Mouse (Mus musculus) liver, embryonic 14.5 days (tissue): ENCODE data around the gene Fyn.

Experiments
- CTCF ChIP-seq: IDR thresholded peaks from 2 replicates; pipeline ENCODE4 v1.5.1; 2016; ENCODE audit warnings: antibody characterized with exemption, low read depth, control low read depth
- EP300 ChIP-seq: IDR thresholded peaks from 2 replicates; pipeline ENCODE4 v1.6.1; 2016; ENCODE audit warnings: antibody characterized with exemption, low read depth

DNA sequence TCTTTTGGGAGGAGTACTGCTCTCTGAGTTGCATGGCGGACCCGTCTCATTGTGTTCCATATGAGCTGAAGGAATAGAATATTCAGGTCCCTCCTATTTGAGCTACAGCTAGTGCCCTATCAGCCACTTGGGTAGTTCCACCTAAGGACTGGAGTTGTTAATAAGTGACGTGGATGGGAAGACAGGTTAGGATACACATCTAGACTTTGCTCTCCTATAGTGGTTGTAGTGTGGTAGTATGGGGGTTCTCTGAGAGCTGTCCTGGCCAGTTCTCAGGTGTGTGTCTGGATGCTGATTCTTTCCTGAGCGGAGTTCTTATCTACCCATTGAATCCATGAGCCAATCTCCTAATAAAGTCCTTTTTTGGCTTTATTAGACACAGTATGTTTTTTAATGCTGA lies 4.5 kb upstream of the Fyn start:
- TF ChIP-seq CTCF: no peak
- no peak for TF ChIP-seq EP300
